Mouse (Mus musculus): ENCODE measurements around the gene Adora2b.

Gene Adora2b

GRCm38 (mm10) chr11:62263599-62263998, 14.8 kb downstream of the Adora2b start:
- WGBS: 67% methylated on average over 7 of the region's 7 CpGs

GRCm38 (mm10) chr11:62264018-62264417, 15.2 kb downstream of the Adora2b start:
- 80% methylated on average over 7 of the region's 7 CpGs for WGBS

GRCm38 (mm10) chr11:62265642-62266041, 16.9 kb downstream of the Adora2b start:
- WGBS: 79% methylated on average over 7 of the region's 7 CpGs

GRCm38 (mm10) chr11:62266466-62267214, 17.9 kb downstream of the Adora2b start:
- WGBS: 84% methylated on average over 17 of the region's 17 CpGs

GRCm38 (mm10) chr11:62268381-62268780, 19.6 kb downstream of the Adora2b start:
- WGBS: 85% methylated on average over 8 of the region's 8 CpGs

- 66% methylated on average over 12 of the region's 12 CpGs for WGBS
These were observed 20.3 kb downstream of the Adora2b start for GRCm38 (mm10) chr11:62269097-62269496.

GRCm38 (mm10) chr11:62270851-62271250, 22.1 kb downstream of the Adora2b start:
- 80% methylated on average over 5 of the region's 5 CpGs for WGBS

GRCm38 (mm10) chr11:62277086-62277485, 28.3 kb downstream of the Adora2b start:
- 60% methylated on average over 8 of the region's 8 CpGs for WGBS

GRCm38 (mm10) chr11:62278027-62278426, 29.2 kb downstream of the Adora2b start:
- WGBS: 24% methylated on average over 5 of the region's 5 CpGs

- WGBS: under 1% methylated on average over 68 of the region's 68 CpGs
These were observed 32.2 kb downstream of the Adora2b start, which contains the start of the genes Zswim7 and Ttc19 for GRCm38 (mm10) chr11:62280675-62281600. TSS of gene Zswim7 (minus strand) at chr11:62281375. TSS of gene Ttc19 (plus strand) at chr11:62281473.

- WGBS: under 1% methylated on average over 56 of the region's 57 CpGs
These were observed 32.8 kb downstream of the Adora2b start for GRCm38 (mm10) chr11:62281601-62281997.

GRCm38 (mm10) chr11:62284020-62284419, 35.2 kb downstream of the Adora2b start:
- WGBS: 87% methylated on average over 3 of the region's 3 CpGs

GRCm38 (mm10) chr11:62285020-62285419, 36.2 kb downstream of the Adora2b start:
- WGBS: 77% methylated on average over 8 of the region's 8 CpGs

- 95% methylated on average over 1 of the region's 1 CpGs for WGBS
These were observed 38.9 kb downstream of the Adora2b start for GRCm38 (mm10) chr11:62287700-62288099.

GRCm38 (mm10) chr11:62294121-62294520, 45.3 kb downstream of the Adora2b start:
- 84% methylated on average over 2 of the region's 2 CpGs for WGBS

- 79% methylated on average over 6 of the region's 6 CpGs for WGBS
These were observed 50.1 kb downstream of the Adora2b start for GRCm38 (mm10) chr11:62298883-62299282.

GRCm38 (mm10) chr11:62305866-62306265, 57.1 kb downstream of the Adora2b start:
- WGBS: 42% methylated on average over 2 of the region's 2 CpGs

- WGBS: 88% methylated on average over 2 of the region's 2 CpGs
These were observed 60.5 kb downstream of the Adora2b start for GRCm38 (mm10) chr11:62309296-62309695.

GRCm38 (mm10) chr11:62314984-62315383, 66.2 kb downstream of the Adora2b start:
- WGBS: 79% methylated on average over 5 of the region's 5 CpGs
